Mouse (Mus musculus) spleen, postnatal 10 days (tissue): ENCODE results near the gene Cand2.

Experiments used
- DNase-seq, 2 experiments: peaks; one replicate each; pipeline ENCODE4 v3.0.0; 2021 to 2022; ENCODE audit warnings: low spot score in 2 of 2

Gene Cand2

DNA sequence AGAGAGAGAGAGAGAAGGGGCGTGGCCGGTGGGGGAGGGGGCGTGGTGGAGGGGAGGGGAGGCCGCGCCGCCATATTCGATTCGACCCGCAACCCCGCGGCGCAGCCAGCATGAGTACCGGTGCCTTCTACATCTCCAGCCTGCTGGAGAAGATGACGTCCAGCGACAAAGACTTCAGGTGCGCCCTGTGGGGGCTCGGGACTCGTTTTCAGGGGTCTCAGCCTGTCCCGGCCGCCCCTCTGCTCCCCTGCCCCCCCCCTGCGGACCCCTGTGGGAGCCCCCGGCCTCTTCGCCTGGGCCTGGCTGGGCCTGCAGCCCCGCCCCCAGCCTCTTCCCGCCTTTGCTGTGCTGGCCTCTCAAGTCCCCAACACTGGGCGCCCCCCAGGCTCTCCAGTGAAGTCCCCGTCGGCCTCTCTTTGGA, at the start of gene Cand2:
Gene Cand2, plus strand, starts transcription at position 38 of the 421 bp plus-strand sequence.
- peak in 1 of 2 experiments; percentile 71 for DNase-seq

GRCm38 (mm10) chr6:115727108-115727507, 47.2 kb upstream of the Cand2 start:
- peak; percentile 48 to 75 for DNase-seq

DNA sequence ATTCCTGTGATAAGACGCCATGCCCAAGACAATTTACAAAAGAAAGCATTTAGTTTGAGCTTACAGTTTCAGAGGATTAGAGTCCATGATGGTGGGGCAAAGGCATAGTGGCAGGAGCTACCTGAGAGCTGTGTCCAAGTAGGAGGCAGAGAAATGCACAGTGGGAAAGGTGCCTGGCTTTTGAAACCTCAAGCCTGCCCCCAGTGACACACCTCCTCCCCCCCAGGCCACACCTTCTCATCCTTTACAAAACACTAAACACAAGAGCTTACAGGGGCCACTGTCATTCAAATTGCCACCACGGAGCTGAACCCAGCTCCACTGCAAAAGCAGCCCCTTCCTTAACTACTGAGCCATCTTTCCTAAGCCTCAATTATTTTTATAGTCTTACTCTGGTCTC, 46.8 kb upstream of the Cand2 start:
- no peak for DNase-seq

DNA sequence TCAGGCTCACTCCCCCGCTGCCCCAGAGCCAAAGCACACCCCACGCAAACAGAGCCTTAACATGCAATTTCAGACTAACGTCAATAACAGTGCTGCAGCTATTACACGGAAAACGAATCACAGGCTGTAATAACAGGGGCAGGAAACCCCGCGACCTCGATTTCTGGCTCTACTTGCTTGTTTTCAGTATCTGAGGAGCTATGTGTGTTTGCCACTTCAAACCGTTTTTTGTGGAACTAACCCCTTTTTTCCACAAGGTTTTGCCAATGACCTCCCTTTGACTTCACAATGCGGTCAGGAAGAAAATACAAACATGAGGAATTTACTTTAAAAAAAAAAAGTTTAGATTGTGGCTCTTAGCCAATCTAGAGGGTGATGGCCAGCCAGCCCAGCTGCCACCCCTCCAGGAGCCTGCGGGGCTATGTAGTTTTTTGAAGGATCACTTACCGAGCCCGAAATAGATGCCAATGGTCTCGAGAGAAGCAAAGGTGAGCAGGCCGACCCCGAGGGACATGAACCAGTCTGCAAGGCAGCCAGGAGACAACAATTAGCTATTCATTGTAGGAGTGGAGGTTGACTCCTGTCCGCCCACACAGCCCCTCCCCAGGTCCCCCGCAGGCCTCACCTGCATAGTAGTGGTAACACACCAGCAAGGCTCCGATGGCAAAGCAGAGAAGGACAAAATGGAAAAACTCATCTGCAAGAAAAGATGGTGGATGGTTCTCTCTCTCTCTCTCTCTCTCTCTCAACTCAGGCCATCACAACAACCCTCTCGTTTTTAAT, 43.6 kb upstream of the Cand2 start:
- DNase-seq: no peak

GRCm38 (mm10) chr6:115732341-115732928, 41.9 kb upstream of the Cand2 start:
- no peak for DNase-seq

GRCm38 (mm10) chr6:115734909-115735308, 39.4 kb upstream of the Cand2 start:
- DNase-seq: peak in 1 of 2 experiments; percentile 60

DNA sequence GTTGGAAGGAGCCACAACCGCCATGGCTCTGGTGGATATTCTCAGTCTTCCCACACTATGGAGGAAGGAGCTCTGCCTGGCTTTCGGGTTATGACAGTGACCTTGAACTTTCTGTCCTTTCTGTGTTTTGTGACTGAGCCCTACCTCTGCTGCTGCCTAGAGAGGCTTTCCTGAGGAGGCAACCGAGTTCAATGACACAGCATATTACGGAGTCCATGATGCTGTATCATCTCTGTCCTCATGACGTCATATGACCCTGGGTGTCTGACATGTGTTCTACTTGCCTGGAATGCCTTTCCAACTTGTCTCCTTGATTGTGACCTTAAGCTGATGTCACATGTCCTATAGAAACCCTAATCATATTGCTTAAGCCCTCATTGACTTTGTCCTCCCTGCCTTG, 35.3 kb upstream of the Cand2 start:
- no peak for DNase-seq

DNA sequence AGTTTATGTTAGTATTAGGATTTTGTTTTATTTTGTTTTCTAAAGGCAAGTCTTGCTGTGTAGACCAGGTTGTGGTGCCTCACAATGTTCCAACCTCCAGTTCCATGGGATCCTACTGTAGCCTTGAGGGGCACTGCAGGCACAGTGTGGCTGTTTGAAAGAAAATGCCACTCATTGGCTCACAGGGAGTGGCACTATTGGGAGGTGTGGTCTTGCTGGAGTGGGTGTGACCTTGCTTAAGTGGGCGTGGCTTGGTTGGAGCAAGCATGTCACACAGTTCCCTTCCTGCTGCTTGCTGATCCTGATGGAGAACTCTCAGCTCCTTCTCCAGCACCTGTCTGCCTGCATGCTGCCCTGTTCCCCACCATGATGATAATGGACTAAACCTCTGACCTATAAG, 30.8 kb upstream of the Cand2 start:
- peak; percentile 20 to 69 for DNase-seq

- no peak for DNase-seq
Observed at GRCm38 (mm10) chr6:115746326-115746725, 28.0 kb upstream of the Cand2 start.

DNA sequence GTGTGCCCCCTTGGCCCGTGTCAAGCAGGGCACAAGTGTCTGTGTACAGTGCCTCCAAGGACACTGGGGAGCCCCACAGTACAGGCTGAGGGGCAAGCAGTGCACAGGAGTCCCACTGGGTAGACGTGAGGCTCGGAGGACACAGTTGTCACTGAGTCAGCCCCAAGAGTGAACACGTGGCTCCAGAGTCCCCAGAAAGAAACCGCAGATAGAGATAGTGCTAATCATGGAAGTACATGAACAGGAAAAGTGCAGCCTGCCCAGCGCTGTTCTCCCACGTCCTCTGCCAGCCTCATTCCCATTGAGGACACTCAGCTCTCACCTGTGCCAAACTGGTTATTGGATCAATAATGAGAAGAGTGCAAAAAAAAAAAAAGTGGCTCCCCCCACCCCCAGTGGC, 18.8 kb upstream of the Cand2 start:
- no peak for DNase-seq

- peak; percentile 49 to 68 for DNase-seq
Observed at GRCm38 (mm10) chr6:115758981-115759435, 15.3 kb upstream of the Cand2 start.

DNA sequence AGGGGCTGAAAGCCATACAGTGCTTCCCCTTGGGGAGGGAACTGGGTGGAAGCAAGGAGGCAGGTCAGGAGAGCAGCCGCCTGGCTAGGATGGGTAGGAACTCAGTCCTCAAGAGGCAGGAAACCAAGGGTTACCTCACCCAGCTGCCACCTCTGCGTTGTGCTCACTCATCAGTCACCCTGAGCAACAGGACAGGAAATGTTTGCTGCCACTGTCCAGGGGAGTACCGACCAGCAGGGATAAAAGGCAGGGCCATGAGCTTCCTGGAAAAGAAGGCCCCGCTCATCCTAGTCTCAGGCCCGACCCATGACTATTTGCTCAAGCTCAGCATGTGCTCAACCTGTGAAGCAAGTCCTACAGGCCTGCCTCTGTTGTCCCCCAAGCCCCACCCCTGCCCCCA, 14.9 kb upstream of the Cand2 start:
- no peak for DNase-seq

DNA sequence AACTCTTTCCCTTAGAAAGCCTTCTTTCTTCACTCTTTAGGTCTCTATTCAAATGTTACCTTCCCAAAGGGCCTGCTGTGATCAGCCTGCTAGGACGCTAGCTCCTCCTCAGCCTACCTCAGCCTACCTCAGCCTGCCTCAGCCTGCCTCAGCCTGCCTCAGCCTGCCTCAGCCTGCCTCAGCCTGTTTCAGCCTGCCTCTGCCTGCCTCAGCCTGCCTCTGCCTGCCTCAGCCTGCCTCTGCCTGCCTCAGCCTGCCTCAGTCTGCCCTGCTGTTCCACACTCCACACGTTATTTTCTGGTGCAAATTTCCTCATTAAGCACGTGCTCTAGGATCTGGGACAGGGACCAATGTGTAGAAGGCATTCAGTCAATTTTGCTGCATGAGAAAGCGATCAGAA, 14.2 kb upstream of the Cand2 start:
- no peak for DNase-seq

GRCm38 (mm10) chr6:115760982-115761381, 13.4 kb upstream of the Cand2 start:
- no peak for DNase-seq

- DNase-seq: no peak
Observed at GRCm38 (mm10) chr6:115761995-115762756, 12.2 kb upstream of the Cand2 start, which contains the start of gene Tmem40. Gene Tmem40 (minus strand): TSS chr6:115762410.

GRCm38 (mm10) chr6:115764179-115764578, 10.2 kb upstream of the Cand2 start:
- peak in 1 of 2 experiments; percentile 45 for DNase-seq

- no peak for DNase-seq
Observed at GRCm38 (mm10) chr6:115767357-115767756, 7.0 kb upstream of the Cand2 start.

- no peak for DNase-seq
Observed at GRCm38 (mm10) chr6:115768207-115768606, 6.1 kb upstream of the Cand2 start.

DNA sequence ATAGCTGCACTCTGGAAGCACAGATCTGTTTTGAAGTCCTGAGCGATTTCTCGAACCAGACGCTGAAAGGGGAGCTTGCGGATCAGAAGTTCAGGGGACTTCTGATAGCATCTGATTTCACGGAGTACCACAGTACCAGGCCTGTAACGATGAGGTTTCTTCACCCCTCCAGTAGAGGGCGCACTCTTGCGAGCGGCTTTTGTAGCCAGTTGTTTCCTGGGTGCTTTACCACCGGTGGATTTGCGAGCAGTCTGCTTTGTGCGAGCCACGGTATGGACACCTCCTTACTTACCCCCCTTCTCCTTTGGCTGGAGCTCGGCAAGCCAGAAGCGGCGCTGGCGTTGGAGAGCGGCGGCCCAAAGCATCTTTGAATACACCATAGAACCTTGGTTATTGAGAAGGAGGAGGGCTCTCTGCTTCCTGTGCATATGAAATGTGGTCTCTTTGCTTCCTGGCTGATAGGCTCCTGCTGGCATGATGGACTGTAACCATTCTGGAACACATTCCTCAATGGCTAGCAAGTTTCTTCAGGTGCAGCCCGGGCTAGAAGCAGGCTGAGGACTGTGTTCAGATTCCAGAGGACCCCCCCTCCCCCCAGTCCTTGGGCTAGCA, 4.2 kb upstream of the Cand2 start:
- DNase-seq: no peak

- DNase-seq: no peak
Observed at GRCm38 (mm10) chr6:115770852-115771251, 3.5 kb upstream of the Cand2 start.

- no peak for DNase-seq
Observed at GRCm38 (mm10) chr6:115772201-115772600, 2.1 kb upstream of the Cand2 start.

DNA sequence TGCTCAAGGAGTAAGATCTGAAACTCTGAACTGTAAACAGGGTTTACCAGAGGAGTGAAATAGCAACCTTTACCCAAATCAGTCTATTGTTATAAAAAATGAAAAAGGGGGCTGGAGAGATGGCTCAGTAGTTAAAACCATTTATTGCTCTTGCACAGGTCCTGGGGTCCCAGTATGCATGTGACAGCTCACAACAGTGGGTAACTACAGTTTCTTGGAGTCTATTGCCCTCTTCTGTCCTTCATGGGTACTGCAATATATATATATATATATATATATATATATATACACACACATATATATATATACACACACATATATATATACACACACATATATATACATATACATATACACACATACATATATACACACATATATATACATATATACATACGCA, 1.7 kb upstream of the Cand2 start:
- DNase-seq: no peak
